Mouse (Mus musculus) olfactory bulb, adult 2 months (tissue): ENCODE measurements around the gene Pycr1.

Experiments used
- CTCF ChIP-seq: fragments of 200-500 bp; IDR thresholded peaks from 2 replicates; pipeline ENCODE4 v1.5.1; 2012; ENCODE audit warnings: low read depth, mild to moderate bottlenecking, low read length, moderate library complexity; ENCODE audit not compliant: insufficient read depth
- POLR2A ChIP-seq: fragments of 200-500 bp; IDR thresholded peaks from 2 replicates; pipeline ENCODE4 v1.6.1; 2012; ENCODE audit warnings: mild to moderate bottlenecking, low read depth, low read length, moderate library complexity; ENCODE audit not compliant: insufficient read depth

- TF ChIP-seq POLR2A (no peak), CTCF (no peak)
These were observed 46.0 kb downstream of the Pycr1 start for GRCm38 (mm10) chr11:120597240-120598235.
